Mouse (Mus musculus) neural tube, embryonic 14.5 days (tissue): ENCODE measurements around the gene Nwd1. TPM values are rescaled to one million over a fixed set of nuclear protein-coding genes. Genes with fewer than 3 reads are reported as not detected.

Experiments
- ATAC-seq: fragments of 200-750 bp; cut with Nextera tagmentation; 2 replicates; pipeline ENCODE4 v1.8.0; 2017; ENCODE audit warnings: low read depth, mild to moderate bottlenecking, moderate TSS enrichment, moderate library complexity
- H3K27ac ChIP-seq: fragments of 300-500 bp; sonication (generic); 2 replicates; pipeline ENCODE4 v1.5.1; 2014; ENCODE audit warnings: low read depth, mild to moderate bottlenecking, control low read depth, low read length, moderate library complexity, mixed read lengths
- H3K27me3 ChIP-seq: fragments of 300-500 bp; sonication (generic); 2 replicates; pipeline ENCODE4 v1.6.1; 2014; ENCODE audit warnings: low read length; ENCODE audit not compliant: control insufficient read depth, insufficient read depth
- H3K36me3 ChIP-seq: fragments of 300-500 bp; sonication (generic); 2 replicates; pipeline ENCODE4 v1.6.1; 2014; ENCODE audit warnings: low read length, mixed read lengths; ENCODE audit not compliant: control insufficient read depth, insufficient read depth
- H3K4me1 ChIP-seq: fragments of 300-500 bp; sonication (generic); 2 replicates; pipeline ENCODE4 v1.6.1; 2014; ENCODE audit warnings: low read length; ENCODE audit not compliant: control insufficient read depth, insufficient read depth
- H3K4me2 ChIP-seq: fragments of 300-500 bp; sonication (generic); 2 replicates; pipeline ENCODE4 v1.6.1; 2014; ENCODE audit warnings: mild to moderate bottlenecking, low read depth, low read length, control low read depth
- H3K4me3 ChIP-seq: fragments of 300-500 bp; sonication (generic); 2 replicates; pipeline ENCODE4 v1.5.1; 2014; ENCODE audit warnings: low read depth, low read length, control low read depth, mixed read lengths
- H3K9ac ChIP-seq: fragments of 300-500 bp; sonication (generic); replicated peaks from 2 replicates; pipeline ENCODE4 v1.6.1; 2014; ENCODE audit warnings: low read depth, mild to moderate bottlenecking, control low read depth, low read length, mixed read lengths
- H3K9me3 ChIP-seq: fragments of 300-500 bp; sonication (generic); 2 replicates; pipeline ENCODE4 v1.6.1; 2016; ENCODE audit warnings: low read length; ENCODE audit not compliant: control insufficient read depth
- WGBS: fragments of 180-500 bp; shearing (Covaris S2); extraction: QIAGEN DNeasy Blood & Tissue Kit; methylation state at CpG from one replicate; pipeline ENCODE4 v1.1.7; 2014; 5-methylcytosine and 5-hydroxymethylcytosine counted together
- microRNA-seq: library from miRNA; unstranded; fragments of <30 nt; microRNA quantifications from one replicate; pipeline ENCODE4, GENCODE M21; 2016
- polyA plus RNA-seq: library from polyadenylated mRNA; unstranded; fragments of >200 nt; fragmentation: Nextera tagmentation; extraction: Ambion mirVana; gene quantifications from 2 replicates; pipeline ENCODE4 v1.2.1, GENCODE M21; 2014

The Nwd1 gene
- polyA plus RNA-seq, 1 experiment from 2014 or later = 2.6 TPM

GRCm38 (mm10) chr8:72766777-72767176 lies 120.3 kb downstream of the Nwd1 start:
- no peak overlapping the region for H3K9ac ChIP-seq
- 26% methylated on average over 7 of the region's 7 CpGs for WGBS
- H3K27me3 ChIP-seq = no peaks in the 10 kb centered on the region
- no peak overlapping the region for H3K4me3 ChIP-seq
- no peaks in the 10 kb centered on the region for H3K4me1 ChIP-seq
- no peak overlapping the region for H3K4me2 ChIP-seq
- no peaks in the 10 kb centered on the region for H3K36me3 ChIP-seq
- no peaks in the 10 kb centered on the region for H3K9me3 ChIP-seq
- no peak overlapping the region for H3K27ac ChIP-seq
- ATAC-seq = no peak

Small RNA genes within 50 kb of the gene (microRNA-seq; reads per million reads assigned to microRNA genes)
- gene Gm26237 = not detected

Other genes starting within 250 kb of the Nwd1 start
- 63.3 and 66.1 TPM in 2 replicates for gene Eps15l1, start 225.3 kb upstream of the Nwd1 start, polyA plus RNA-seq
- 0.59 and 1.3 TPM in 2 replicates for gene Calr3, start 202.8 kb upstream of the Nwd1 start, polyA plus RNA-seq
- gene 1700030K09Rik, start 202.8 kb upstream of the Nwd1 start, polyA plus RNA-seq = 15.2 and 16.3 TPM in 2 replicates
- 42.3 and 49.8 TPM in 2 replicates for gene Cherp, start 171.5 kb upstream of the Nwd1 start, polyA plus RNA-seq
- 9.3 and 10.6 TPM in 2 replicates for gene Slc35e1, start 154.1 kb upstream of the Nwd1 start, polyA plus RNA-seq
- 11.4 and 14.6 TPM in 2 replicates for gene Med26, start 98.4 kb upstream of the Nwd1 start, polyA plus RNA-seq
- 133 and 144 TPM in 2 replicates for gene Smim7, start 75.6 kb upstream of the Nwd1 start, polyA plus RNA-seq
- gene Tmem38a, start 74.7 kb upstream of the Nwd1 start, polyA plus RNA-seq = 27.9 and 31.6 TPM in 2 replicates
- gene Sin3b, start 76.6 kb downstream of the Nwd1 start, polyA plus RNA-seq = 177 and 182 TPM in 2 replicates
- gene F2rl3, start 115.2 kb downstream of the Nwd1 start, polyA plus RNA-seq = 0.33 and 0.88 TPM in 2 replicates